Mouse (Mus musculus) small intestine, adult 2 months (tissue): ENCODE results near the gene Stk10.

Experiments used
- CTCF ChIP-seq: fragments of 200-500 bp; IDR thresholded peaks from 2 replicates; pipeline ENCODE4 v1.5.1; 2012; ENCODE audit warnings: low read depth, mild to moderate bottlenecking, control low read depth, inconsistent platforms, low read length, moderate library complexity, mixed read lengths; ENCODE audit not compliant: insufficient replicate concordance, insufficient read length; ENCODE audit errors: extremely low read depth
- POLR2A ChIP-seq: fragments of 200-500 bp; IDR thresholded peaks from 2 replicates; pipeline ENCODE4 v1.6.1; 2012; ENCODE audit warnings: low read depth, mild to moderate bottlenecking, control low read depth, inconsistent platforms, low read length, moderate library complexity

DNA sequence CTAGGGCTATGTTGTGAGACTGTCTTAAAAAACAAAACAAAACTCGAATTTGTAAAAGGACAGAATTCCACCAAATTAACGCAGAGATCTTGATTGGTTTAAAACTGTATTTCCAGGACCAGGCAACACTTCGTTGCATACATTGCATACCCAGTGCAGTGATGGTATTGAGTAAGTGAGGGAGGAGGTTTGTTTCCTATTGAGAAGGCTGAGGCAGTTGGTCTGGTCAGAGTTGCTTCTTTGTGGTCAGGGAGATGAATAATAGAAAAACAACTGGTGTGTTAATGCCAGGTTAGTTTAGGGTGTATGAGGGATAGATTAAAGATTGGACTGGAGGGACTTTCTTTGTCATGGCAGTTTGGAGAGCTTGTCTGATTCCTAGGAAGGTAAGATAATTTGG is 132.5 kb downstream of the Stk10 start:
- TF ChIP-seq POLR2A (no peak), CTCF (no peak)
